Mouse (Mus musculus) hindbrain, embryonic 16.5 days (tissue): Measurements from ENCODE around the gene Col4a3. TPM values are rescaled to one million over a fixed set of nuclear protein-coding genes. Genes with fewer than 3 reads are reported as not detected.

Source experiments
- ATAC-seq: fragments of 200-750 bp; cut with Nextera tagmentation; 2 replicates; pipeline ENCODE4 v1.8.0; 2017; ENCODE audit warnings: moderate TSS enrichment, moderate library complexity
- H3K27ac ChIP-seq: fragments of 300-500 bp; sonication (generic); 2 replicates; pipeline ENCODE4 v1.5.1; 2014; ENCODE audit warnings: low read depth, mild to moderate bottlenecking, control low read depth, low read length, moderate library complexity
- H3K27me3 ChIP-seq: fragments of 300-500 bp; sonication (generic); replicated peaks from 2 replicates; pipeline ENCODE4 v1.6.1; 2014; ENCODE audit warnings: low read length; ENCODE audit not compliant: control insufficient read depth, insufficient read depth
- H3K36me3 ChIP-seq: fragments of 300-500 bp; sonication (generic); 2 replicates; pipeline ENCODE4 v1.6.1; 2014; ENCODE audit warnings: mild to moderate bottlenecking, low read length, moderate library complexity, mixed read lengths; ENCODE audit not compliant: control insufficient read depth, insufficient read depth
- H3K4me1 ChIP-seq: fragments of 300-500 bp; sonication (generic); 2 replicates; pipeline ENCODE4 v1.6.1; 2014; ENCODE audit warnings: low read depth, low read length; ENCODE audit not compliant: control insufficient read depth, insufficient read depth
- H3K4me2 ChIP-seq: fragments of 300-500 bp; sonication (generic); 2 replicates; pipeline ENCODE4 v1.6.1; 2014; ENCODE audit warnings: mild to moderate bottlenecking, low read length, control low read depth, moderate library complexity
- H3K4me3 ChIP-seq: fragments of 300-500 bp; sonication (generic); 2 replicates; pipeline ENCODE4 v1.5.1; 2014; ENCODE audit warnings: mild to moderate bottlenecking, low read length, control low read depth, moderate library complexity
- H3K9ac ChIP-seq: fragments of 300-500 bp; sonication (generic); 2 replicates; pipeline ENCODE4 v1.6.1; 2014; ENCODE audit warnings: low read depth, mild to moderate bottlenecking, control low read depth, low read length, moderate library complexity
- H3K9me3 ChIP-seq: fragments of 300-500 bp; sonication (generic); 2 replicates; pipeline ENCODE4 v1.6.1; 2014; ENCODE audit warnings: mild to moderate bottlenecking, low read length, moderate library complexity; ENCODE audit not compliant: control insufficient read depth
- WGBS: fragments of 180-500 bp; shearing (Covaris S2); extraction: QIAGEN DNeasy Blood & Tissue Kit; methylation state at CpG from one replicate; pipeline ENCODE4 v1.1.7; 2014; 5-methylcytosine and 5-hydroxymethylcytosine counted together
- polyA plus RNA-seq: library from polyadenylated mRNA; unstranded; fragments of >200 nt; fragmentation: Nextera tagmentation; extraction: Ambion mirVana; gene quantifications from 2 replicates; pipeline ENCODE4 v1.2.1, GENCODE M21; 2015

The Col4a3 gene
- polyA plus RNA-seq, 1 experiment from 2014 or later: 0.46 TPM

DNA sequence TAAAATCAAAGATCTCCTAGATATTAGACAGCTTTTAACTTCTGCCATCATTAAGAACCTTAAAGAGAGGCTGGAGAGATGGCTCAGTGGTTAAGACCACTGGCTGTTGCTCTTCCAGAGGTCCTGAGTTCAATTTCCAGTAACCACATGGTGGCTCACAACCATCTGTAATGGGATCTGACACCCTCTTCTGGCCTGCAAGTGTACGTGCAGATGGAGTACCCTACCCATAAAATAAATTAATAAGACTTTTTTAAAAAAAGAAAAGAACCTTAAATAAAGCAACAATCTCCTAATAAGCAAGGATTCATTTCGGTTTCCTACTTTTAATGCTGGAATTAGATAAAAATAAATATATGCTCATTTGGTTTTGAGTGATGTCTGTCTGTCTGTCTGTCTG lies 51.7 kb downstream of the Col4a3 start:
- Histone ChIP-seq H3K4me1 (no peaks in the 10 kb centered on the region), H3K4me2 (no peak overlapping the region), H3K9ac (no peak overlapping the region), H3K27me3 (no peaks in the 10 kb centered on the region), H3K9me3 (no peaks in the 10 kb centered on the region), H3K27ac (no peak overlapping the region), H3K36me3 (no peaks in the 10 kb centered on the region), H3K4me3 (no peak overlapping the region)
- 85% methylated on average over 2 of the region's 2 CpGs for WGBS
- ATAC-seq: no peak

DNA sequence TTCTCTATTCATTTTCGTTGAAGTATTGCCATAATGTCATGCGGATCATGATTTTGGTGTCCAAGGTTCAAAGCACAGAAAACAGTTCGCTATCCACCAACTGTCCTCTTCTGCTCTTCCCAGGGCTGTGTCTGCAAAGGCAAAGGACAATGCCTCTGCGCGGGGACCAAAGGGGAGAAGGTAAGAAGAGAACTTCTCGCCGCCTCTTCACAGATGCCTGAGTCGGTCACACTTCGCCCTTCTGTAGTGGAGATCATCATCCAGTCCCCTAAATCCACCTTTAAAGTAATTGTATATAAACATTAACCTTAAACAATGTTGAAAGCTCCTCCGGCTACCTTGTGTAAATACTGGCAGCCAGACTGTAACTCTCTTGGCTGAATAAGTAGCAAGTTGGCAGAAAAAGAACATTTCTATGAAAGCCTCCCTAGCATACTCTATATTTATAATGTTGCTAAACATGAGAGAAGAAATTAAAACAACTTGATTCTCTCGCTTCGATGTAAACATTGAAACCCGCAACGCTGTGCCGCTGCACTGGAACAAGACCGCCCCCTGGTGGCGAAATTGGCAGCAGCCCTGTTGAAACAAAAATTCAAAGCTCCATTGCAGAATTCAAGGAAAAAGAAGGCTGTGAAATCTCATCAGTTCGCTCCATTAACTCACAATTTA lies 54.7 kb downstream of the Col4a3 start:
- H3K36me3 ChIP-seq: no peaks in the 10 kb centered on the region
- peak overlapping the region; percentile 52 for H3K4me2 ChIP-seq
- H3K27me3 ChIP-seq: no peaks in the 10 kb centered on the region
- H3K27ac ChIP-seq: no peak overlapping the region
- no peaks in the 10 kb centered on the region for H3K9me3 ChIP-seq
- H3K9ac ChIP-seq: no peak overlapping the region
- ATAC-seq: no peak
- no peaks in the 10 kb centered on the region for H3K4me1 ChIP-seq
- 38% methylated on average over 18 of the region's 18 CpGs for WGBS
- peak overlapping the region; percentile 31 for H3K4me3 ChIP-seq

DNA sequence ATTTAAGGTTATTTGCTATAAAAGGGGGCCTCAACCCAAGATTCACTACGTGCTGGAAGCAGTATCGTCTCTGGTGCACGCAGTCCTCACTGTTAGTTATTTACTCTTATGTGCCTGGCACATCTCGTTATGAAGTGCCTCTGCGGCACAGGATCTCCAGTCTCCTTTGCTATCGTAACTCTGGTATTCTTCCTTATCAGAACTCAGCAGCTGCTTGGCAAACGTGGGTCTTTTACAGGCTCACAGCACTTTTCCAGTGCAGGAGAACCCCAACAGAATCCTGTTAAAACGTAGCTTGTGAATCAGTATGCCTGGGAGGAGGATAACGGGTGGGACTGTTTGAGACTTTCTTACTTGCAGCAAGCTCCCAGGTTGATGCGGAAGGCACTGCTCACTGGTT lies 61.3 kb downstream of the Col4a3 start:
- no peaks in the 10 kb centered on the region for H3K36me3 ChIP-seq
- no peak for ATAC-seq
- H3K4me2 ChIP-seq: no peak overlapping the region
- H3K9me3 ChIP-seq: no peaks in the 10 kb centered on the region
- H3K27me3 ChIP-seq: no peaks in the 10 kb centered on the region
- H3K27ac ChIP-seq: no peak overlapping the region
- H3K4me3 ChIP-seq: no peak overlapping the region
- no peaks in the 10 kb centered on the region for H3K4me1 ChIP-seq
- WGBS: 78% methylated on average over 10 of the region's 10 CpGs
- no peak overlapping the region for H3K9ac ChIP-seq

- H3K36me3 ChIP-seq: no peaks in the 10 kb centered on the region
- 74% methylated on average over 4 of the region's 4 CpGs for WGBS
- no peak overlapping the region for H3K4me2 ChIP-seq
- H3K27me3 ChIP-seq: no peaks in the 10 kb centered on the region
- H3K9me3 ChIP-seq: no peaks in the 10 kb centered on the region
- H3K27ac ChIP-seq: no peak overlapping the region
- no peak overlapping the region for H3K9ac ChIP-seq
- no peaks in the 10 kb centered on the region for H3K4me1 ChIP-seq
- ATAC-seq: no peak
- H3K4me3 ChIP-seq: no peak overlapping the region
These were observed 64.1 kb downstream of the Col4a3 start for GRCm38 (mm10) chr1:82650868-82651267.

- no peaks in the 10 kb centered on the region for H3K36me3 ChIP-seq
- H3K4me3 ChIP-seq: no peak overlapping the region
- H3K9ac ChIP-seq: no peak overlapping the region
- H3K4me1 ChIP-seq: no peaks in the 10 kb centered on the region
- ATAC-seq: no peak
- H3K27ac ChIP-seq: no peak overlapping the region
- 45% methylated on average over 7 of the region's 7 CpGs for WGBS
- no peaks in the 10 kb centered on the region for H3K9me3 ChIP-seq
- H3K4me2 ChIP-seq: no peak overlapping the region
- no peaks in the 10 kb centered on the region for H3K27me3 ChIP-seq
These were observed 67.3 kb downstream of the Col4a3 start for GRCm38 (mm10) chr1:82654046-82654445.

DNA sequence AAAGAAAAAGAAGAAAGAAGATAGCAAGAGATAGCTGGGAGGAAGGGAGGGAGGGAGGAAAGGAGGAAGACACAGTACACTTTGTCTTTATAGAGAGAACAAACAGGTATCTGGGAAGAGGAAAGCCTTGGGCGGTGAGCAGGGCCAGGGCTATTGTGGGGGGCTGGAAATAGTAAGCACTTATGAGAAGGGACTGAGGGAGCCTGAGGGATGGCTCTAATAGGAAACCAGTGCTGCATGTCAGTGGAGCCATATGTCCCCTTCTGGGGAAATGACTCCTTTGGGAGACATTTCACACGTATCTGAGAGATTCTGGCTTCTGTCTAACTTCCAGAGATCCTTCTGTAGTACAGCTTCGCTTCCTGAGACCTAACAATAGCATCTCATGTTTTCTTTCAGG lies 69.7 kb downstream of the Col4a3 start:
- no peak overlapping the region for H3K4me2 ChIP-seq
- no peaks in the 10 kb centered on the region for H3K9me3 ChIP-seq
- ATAC-seq: no peak
- WGBS: 70% methylated on average over 3 of the region's 3 CpGs
- no peaks in the 10 kb centered on the region for H3K4me1 ChIP-seq
- no peak overlapping the region for H3K9ac ChIP-seq
- no peak overlapping the region for H3K27ac ChIP-seq
- no peaks in the 10 kb centered on the region for H3K27me3 ChIP-seq
- H3K4me3 ChIP-seq: no peak overlapping the region
- no peaks in the 10 kb centered on the region for H3K36me3 ChIP-seq

- Histone ChIP-seq H3K4me1 (no peaks in the 10 kb centered on the region), H3K9me3 (no peaks in the 10 kb centered on the region), H3K27me3 (no peaks in the 10 kb centered on the region), H3K27ac (no peak overlapping the region), H3K4me2 (no peak overlapping the region), H3K9ac (no peak overlapping the region), H3K36me3 (no peaks in the 10 kb centered on the region), H3K4me3 (no peak overlapping the region)
- 92% methylated on average over 2 of the region's 2 CpGs for WGBS
- no peak for ATAC-seq
These were observed 75.5 kb downstream of the Col4a3 start for GRCm38 (mm10) chr1:82662269-82662668.

- H3K36me3 ChIP-seq: no peaks in the 10 kb centered on the region
- H3K9me3 ChIP-seq: no peaks in the 10 kb centered on the region
- H3K27me3 ChIP-seq: no peaks in the 10 kb centered on the region
- no peak overlapping the region for H3K4me3 ChIP-seq
- 0 out of 2 replicates have a peak, but pooled peaks have one; percentile 56 for ATAC-seq
- no peaks in the 10 kb centered on the region for H3K4me1 ChIP-seq
- H3K4me2 ChIP-seq: no peak overlapping the region
- WGBS: 10% methylated on average over 2 of the region's 2 CpGs
- no peak overlapping the region for H3K27ac ChIP-seq
- H3K9ac ChIP-seq: no peak overlapping the region
These were observed 76.8 kb downstream of the Col4a3 start for GRCm38 (mm10) chr1:82663522-82663921.

DNA sequence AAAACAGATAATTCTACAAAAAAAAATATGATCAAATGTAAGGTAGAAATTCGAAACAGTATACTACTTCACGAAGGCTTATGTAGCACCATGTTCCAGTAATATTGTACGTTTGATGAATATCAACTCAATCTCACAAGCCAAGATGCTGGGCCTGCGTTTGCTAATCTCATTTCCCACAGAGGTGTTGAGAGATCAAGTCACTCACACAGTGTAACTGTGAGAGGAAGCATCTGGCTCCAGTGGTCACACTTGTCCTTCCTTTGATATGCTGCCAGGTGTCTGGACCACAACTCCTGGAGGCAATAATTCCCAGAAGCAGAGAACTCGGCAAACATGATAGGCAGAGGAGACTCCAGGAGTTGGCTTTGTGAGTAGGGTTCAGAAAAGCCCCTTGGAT lies 99.6 kb downstream of the Col4a3 start:
- no peak overlapping the region for H3K9ac ChIP-seq
- H3K4me2 ChIP-seq: no peak overlapping the region
- no peak overlapping the region for H3K4me3 ChIP-seq
- no peaks in the 10 kb centered on the region for H3K4me1 ChIP-seq
- whole genome bisulfite sequencing: 89% methylated on average over 5 of the region's 5 CpGs
- H3K27me3 ChIP-seq: no peaks in the 10 kb centered on the region
- no peaks in the 10 kb centered on the region for H3K36me3 ChIP-seq
- no peaks in the 10 kb centered on the region for H3K9me3 ChIP-seq
- no peak overlapping the region for H3K27ac ChIP-seq
- no peak for ATAC-seq

- no peaks in the 10 kb centered on the region for H3K9me3 ChIP-seq
- no peaks in the 10 kb centered on the region for H3K27me3 ChIP-seq
- H3K4me1 ChIP-seq: no peaks in the 10 kb centered on the region
- no peak overlapping the region for H3K4me2 ChIP-seq
- H3K4me3 ChIP-seq: no peak overlapping the region
- ATAC-seq: no peak
- H3K9ac ChIP-seq: no peak overlapping the region
- no peaks in the 10 kb centered on the region for H3K36me3 ChIP-seq
- 89% methylated on average over 2 of the region's 2 CpGs for WGBS
- H3K27ac ChIP-seq: no peak overlapping the region
These were observed 100.1 kb downstream of the Col4a3 start for GRCm38 (mm10) chr1:82686866-82687265.
